Mouse (Mus musculus) adrenal gland (tissue): ENCODE measurements at regions not wholly inside any gene's neighbourhood (a gene's known extent, or its start where the extent isn't known, plus 50 kb on each side); places are given as distances from the start of the nearest gene placed in this dataset.

ENCODE experiments used
- intact Hi-C: fragments of 180-260 bp; cut with DNase I; formaldehyde crosslinking; loops from one replicate; pipeline ENCODE4 v1.15.1; 2025

- intact Hi-C loops: no loop called here
Observed at GRCm38 (mm10) chr12:105898580-105899293, 111.3 kb upstream of the Vrk1 start.

GRCm38 (mm10) chr12:105899294-105899909 lies 110.6 kb upstream of the Vrk1 start:
- intact Hi-C loops: no loop called here

DNA sequence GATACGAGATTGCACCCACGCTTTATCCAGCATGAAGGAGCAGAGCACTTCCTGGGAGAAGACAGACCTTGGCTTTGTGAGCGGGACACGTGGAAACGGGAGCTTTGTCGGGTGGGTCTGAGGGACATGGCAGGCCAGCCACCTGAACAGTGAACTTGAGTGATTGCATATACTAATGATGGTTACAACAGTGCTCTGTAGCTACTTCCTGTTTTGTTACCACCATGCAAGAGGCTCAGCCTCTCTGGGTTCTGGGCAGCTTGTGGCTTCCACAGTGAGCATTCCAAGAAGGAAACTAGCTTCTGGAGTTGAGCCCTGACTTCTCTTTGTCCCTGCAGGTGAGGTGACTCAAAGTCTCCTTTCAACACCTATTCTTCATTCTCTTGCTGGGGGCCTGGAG lies 109.5 kb upstream of the Vrk1 start:
- intact Hi-C loops: no loop called here

DNA sequence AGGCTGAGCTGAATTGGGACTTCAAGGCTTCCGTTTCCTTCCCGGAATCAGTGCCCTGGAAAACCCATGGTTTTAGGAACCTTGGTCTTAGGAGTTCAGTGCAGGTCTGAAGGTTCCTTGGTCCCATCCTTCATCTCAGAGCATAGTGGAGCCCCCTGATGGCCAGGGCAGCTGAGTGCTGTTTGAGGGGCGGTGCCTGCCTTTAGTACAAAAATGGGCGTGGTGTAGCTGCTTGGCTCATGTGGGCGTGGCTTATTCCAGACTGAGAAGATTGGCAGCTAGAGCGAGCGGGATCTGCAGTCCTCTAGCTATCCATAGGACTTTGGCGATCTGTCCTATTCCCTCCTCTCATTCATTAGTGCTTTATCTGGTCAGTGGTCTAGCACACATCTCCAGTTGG lies 107.0 kb upstream of the Vrk1 start:
- intact Hi-C loops: no loop called here

DNA sequence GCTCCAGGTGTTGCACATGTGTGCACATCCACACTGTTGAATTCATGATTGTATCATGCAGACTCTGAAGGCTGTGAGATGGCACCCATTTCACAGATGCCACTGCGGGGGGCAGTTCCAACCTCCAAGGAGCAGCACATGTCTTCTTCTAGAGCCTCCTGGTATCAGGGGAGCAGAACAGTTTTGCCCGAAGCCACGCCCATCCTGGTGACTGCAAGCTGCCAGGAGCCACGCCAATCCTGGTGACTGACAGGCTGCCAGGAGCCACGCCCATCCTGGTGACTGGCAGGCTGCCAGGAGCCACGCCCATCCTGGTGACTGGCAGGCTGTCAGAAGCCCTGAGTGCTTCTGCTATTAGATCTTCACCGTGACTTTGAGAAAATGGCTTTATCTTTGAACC lies 103.4 kb upstream of the Vrk1 start:
- intact Hi-C loops: no loop called here

DNA sequence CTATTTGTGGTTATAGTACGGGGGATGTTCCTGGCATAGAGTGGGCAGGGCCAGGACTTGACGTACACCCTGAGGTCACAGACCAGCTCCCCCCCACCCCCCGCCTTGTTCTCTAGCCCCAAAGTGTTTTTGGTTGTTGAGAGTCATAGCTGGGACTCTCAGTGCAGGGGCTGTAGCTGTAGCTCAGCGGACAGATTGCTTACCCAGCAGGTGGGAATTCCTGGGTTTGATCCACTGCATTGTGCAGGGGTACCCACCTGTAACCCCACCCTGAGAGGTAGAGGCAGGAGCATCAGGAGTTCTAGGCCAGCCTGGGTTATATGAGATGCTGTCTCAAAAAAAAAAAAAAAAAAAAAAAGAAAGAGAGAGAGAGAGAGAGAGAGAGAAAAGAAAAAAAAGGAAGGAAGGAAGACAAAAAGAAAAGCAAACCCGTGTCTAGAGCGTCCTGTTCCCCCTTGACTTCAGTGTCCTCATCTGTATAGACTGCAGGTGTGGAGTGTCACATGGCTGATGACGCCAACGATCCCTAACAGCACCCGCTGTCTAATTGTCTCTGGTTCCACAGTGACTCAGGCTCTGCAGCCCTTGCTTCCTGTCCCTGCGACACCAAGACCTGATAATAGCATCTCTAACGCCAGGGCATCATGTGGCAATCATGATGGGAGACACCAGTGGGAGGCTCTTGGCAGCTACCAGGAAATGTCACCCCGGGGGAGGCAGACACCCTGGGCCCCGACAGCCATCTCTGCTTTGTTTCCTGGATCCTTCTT lies 102.0 kb upstream of the Vrk1 start:
- intact Hi-C loops: no loop called here

- intact Hi-C loops: no loop called here
Observed at GRCm38 (mm10) chr12:105911556-105911955, 98.5 kb upstream of the Vrk1 start.

DNA sequence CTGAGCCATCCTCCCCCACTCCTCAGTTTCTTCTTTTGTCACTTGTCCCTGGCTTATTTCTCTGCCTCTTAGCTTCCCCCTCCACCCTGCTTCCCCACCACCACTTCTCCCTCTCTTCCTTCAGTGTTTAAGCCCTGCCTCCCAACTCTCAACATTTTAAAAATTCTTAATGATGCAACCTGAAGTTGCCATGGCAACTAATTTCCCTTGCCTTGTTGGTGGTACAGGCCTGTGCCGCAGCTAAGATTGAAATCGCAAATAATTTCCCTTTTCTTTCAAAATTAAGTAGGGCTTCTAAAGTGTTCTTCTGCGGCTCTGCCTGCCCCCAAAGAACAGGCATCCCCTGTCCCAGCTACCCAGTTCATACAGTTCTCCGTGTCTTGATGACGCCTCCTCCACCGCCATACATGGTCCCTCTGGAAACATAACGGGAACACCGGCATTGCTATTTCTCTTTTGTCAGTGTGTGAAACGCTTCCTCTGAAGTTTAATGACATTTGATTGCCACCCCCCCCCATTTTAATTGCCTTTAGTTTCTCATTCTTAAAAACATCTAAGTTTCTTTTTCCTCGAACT lies 92.6 kb upstream of the Vrk1 start:
- intact Hi-C loops: no loop called here

DNA sequence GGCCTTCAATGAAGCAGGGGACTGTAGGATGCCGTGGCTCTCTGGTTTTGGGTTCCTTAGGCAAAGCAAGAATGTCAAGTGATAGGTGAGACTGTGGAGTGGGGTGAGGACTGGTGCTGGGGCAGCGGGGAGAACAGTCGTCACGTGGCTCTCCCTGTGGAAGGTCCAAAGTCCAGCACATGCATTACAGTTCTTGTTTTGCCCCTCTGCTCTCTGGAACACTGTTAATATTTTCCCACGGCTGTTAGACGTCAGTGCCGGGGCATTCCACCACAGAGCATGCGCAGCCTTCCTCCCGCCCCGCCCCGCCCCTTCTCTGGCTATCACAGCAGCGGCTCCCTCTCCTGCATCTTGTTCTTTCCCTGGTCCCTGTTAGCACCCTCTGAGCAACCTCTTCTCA lies 91.3 kb upstream of the Vrk1 start:
- intact Hi-C loops: no loop called here

DNA sequence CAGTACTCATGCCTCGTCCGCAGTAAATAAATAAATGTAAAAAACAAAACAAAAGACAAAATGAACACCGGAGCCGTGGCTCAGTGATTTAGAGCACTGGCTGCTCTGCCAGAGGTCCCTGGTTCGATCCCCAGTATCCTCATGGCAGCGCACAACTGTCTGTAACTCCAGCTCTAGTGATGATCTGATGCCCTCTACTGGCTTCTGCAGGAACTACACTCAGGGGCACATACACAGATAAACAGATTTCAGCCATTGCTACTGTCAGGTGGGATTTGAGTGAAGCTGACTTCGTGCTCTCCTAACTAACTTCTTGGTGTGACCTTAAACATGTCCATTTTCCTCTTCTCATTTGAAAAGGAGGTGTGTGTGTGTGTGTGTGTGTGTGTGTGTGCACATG lies 82.8 kb upstream of the Vrk1 start:
- intact Hi-C loops: no loop called here

GRCm38 (mm10) chr12:105929456-105929921 lies 80.5 kb upstream of the Vrk1 start:
- intact Hi-C loops: no loop called here

DNA sequence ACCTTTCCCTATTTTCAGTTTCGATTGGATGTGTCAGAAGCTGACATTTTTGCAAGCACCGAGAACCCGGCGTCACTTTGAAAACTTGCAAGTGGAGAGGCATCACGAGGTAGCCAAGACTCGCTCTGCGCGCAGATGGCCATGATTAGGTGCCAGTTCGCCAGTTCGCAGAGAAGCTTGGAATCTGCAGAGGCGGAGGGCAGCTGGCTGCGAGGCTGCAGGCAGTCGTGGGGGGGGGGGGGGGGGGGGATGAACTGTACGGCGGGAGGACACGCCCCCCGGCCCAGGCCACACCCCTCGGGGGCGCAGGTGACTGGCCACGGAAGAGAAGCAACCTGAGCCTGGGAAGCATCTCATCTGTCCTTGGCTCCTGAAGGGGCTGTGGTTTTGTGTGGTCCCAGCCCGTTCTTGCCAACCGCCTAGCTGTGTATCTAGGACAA lies 74.6 kb upstream of the Vrk1 start:
- intact Hi-C loops: no loop called here

DNA sequence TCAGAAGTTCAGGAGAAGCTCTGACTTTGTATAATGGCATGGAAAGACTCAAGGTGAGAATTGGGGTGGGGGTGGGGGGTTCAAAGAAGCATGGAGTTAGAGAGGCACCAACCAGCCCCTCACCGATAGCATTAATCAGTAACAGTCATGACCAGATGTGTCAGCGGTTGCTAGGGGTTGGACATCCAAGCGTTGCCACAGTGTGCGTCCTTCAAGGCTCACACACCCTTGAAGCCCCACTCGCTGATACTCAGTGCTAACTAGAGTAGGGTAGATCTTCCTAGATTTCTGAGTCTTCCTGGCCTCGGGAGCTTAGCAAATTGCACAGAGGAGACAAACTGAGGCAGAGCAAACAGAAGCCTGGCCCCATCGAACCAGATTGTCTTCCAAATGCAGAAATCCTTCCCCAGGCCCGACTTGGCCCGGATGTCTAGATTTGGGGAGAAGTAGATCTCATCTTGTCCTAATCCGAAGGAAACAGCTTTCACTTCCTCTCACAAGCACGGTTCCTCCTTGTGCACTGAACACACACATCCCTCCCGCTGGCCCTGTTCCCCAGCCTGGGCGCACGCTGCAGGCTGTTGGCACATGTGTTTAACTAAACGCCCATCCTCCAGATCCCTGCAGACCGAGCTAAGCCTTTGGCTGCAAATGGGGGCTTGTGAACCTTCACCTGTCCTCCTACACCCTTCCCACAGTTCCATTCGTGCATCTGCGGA lies 73.1 kb upstream of the Vrk1 start:
- intact Hi-C loops: no loop called here

- intact Hi-C loops: no loop called here
Observed at GRCm38 (mm10) chr12:105942136-105943076, 67.6 kb upstream of the Vrk1 start.

DNA sequence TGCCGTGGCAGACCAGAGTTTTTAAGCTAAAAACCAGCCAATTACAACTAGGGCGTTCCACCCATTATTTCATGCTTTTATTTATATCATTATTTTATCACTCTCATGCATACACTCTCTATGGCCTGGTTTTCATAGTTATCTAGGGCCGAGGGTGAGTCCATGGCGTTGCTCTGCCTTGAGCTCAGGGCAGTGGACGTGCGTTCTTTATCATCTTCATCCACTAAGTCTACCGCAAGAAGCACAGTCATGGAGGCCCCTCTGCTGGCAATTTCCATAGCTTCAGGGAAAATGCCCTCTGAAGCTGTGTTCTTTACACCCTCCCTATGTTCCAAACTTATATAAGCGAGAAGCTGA lies 67.0 kb upstream of the Vrk1 start:
- intact Hi-C loops: no loop called here

- intact Hi-C loops: no loop called here
Observed at GRCm38 (mm10) chr12:105947332-105947731, 62.7 kb upstream of the Vrk1 start.

- intact Hi-C loops: no loop called here
Observed at GRCm38 (mm10) chr12:105948322-105948721, 61.7 kb upstream of the Vrk1 start.

DNA sequence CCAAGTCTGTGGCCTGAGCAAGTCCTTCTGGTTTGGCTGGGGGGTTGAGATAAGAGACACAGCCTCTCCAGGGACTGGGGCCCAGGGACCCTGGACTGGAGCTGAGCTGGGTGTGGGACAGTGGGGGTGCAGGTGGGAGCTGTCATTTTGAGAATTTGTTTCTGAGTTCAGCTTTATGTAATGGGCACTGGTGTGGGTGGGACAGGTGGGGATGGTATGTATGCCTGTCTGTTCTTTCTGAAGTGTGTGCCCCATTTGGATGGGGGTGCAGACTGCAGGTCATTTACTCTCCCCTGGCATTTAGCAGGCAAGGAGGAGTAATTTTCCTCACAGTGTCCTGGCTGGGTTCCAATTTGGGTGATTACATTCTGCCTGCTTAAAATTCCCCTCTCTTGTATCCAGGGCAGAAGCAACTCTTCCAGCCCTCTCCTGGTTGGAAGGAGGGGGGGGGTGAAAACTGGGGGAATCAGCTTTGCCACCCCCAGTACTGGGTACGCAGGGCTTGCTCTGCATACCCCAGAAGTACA lies 54.2 kb upstream of the Vrk1 start:
- intact Hi-C loops: no loop called here

DNA sequence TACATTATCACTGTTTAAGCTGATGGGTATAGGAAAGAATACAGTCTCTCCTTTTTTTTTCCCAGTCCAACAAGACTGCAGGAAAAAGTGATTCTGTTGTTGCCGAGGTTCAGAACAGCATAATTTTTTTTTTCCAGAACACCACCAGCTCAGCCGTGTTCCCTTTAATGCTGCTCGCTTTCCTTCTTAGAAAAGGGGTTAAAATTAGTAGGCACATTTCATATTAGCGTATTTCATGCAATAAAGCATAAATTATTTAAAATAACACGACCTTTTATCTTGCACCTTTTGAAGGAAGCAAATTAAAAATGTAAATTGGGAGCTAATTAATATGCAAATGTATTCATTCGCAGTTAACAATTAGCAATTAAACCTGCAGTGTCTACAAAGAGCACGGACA lies 50.3 kb upstream of the Vrk1 start:
- intact Hi-C loops: loop anchor here (10.0 kb wide), 1 partner anchor 95 kb away; no protein-coding TSS in a partner anchor
